Mouse (Mus musculus): ENCODE measurements at regions not wholly inside any gene's neighbourhood (a gene's known extent, or its start where the extent isn't known, plus 50 kb on each side); places are given as distances from the start of the nearest gene placed in this dataset.

- ATAC-seq = no peak
- WGBS = 80% methylated on average over 2 of the region's 2 CpGs
- H3K9ac ChIP-seq (ENCODE audit: low read depth, low read length) = no peak overlapping the region
Observed at GRCm38 (mm10) chr14:120675752-120676151, 197.5 kb downstream of the Rap2a start.

GRCm38 (mm10) chr14:120678533-120678932 is 200.3 kb downstream of the Rap2a start:
- Histone ChIP-seq H3K27ac (ENCODE audit: low read depth, low read length) (no peak overlapping the region), H3K9me3 (ENCODE audit: control insufficient read depth) (no peaks in the 10 kb centered on the region), H3K4me1 (replicated peaks; ENCODE audit: control insufficient read depth, insufficient read depth, low read length) (no peaks in the 10 kb centered on the region), H3K4me3 (ENCODE audit: low read depth, low read length) (no peak overlapping the region), H3K4me2 (replicated peaks; ENCODE audit: low read depth) (no peak overlapping the region), H3K36me3 (ENCODE audit: control insufficient read depth, insufficient read depth) (no peaks in the 10 kb centered on the region), H3K9ac (ENCODE audit: low read depth, low read length) (no peak overlapping the region), H3K27me3 (replicated peaks; ENCODE audit: control insufficient read depth, insufficient read depth, low read length) (no peaks in the 10 kb centered on the region)
- no peak for TF ChIP-seq CTCF (IDR thresholded peaks at IDR 0.05; ENCODE audit: low read depth)
- WGBS = 86% methylated on average over 9 of the region's 9 CpGs
- no peak for ATAC-seq

More at GRCm38 (mm10) chr14:120675752-120676151, 197.5 kb downstream of the Rap2a start:
- Histone ChIP-seq H3K4me3 (ENCODE audit: low read depth, low read length) (no peak overlapping the region), H3K36me3 (ENCODE audit: control insufficient read depth, insufficient read depth) (no peaks in the 10 kb centered on the region), H3K27ac (ENCODE audit: low read depth, low read length) (no peak overlapping the region), H3K4me1 (replicated peaks; ENCODE audit: control insufficient read depth, insufficient read depth, low read length) (no peaks in the 10 kb centered on the region), H3K9me3 (ENCODE audit: control insufficient read depth) (no peaks in the 10 kb centered on the region), H3K4me2 (replicated peaks; ENCODE audit: low read depth) (no peak overlapping the region), H3K27me3 (replicated peaks; ENCODE audit: control insufficient read depth, insufficient read depth, low read length) (no peaks in the 10 kb centered on the region)
- TF ChIP-seq CTCF (IDR thresholded peaks at IDR 0.05; ENCODE audit: low read depth) = no peak

GRCm38 (mm10) chr14:120679072-120679471 is 200.8 kb downstream of the Rap2a start:
- H3K27me3 ChIP-seq (replicated peaks; ENCODE audit: control insufficient read depth, insufficient read depth, low read length) = no peaks in the 10 kb centered on the region
- H3K4me2 ChIP-seq (replicated peaks; ENCODE audit: low read depth) = no peak overlapping the region
- H3K36me3 ChIP-seq (ENCODE audit: control insufficient read depth, insufficient read depth) = no peaks in the 10 kb centered on the region
- no peak overlapping the region for H3K9ac ChIP-seq (ENCODE audit: low read depth, low read length)
- H3K27ac ChIP-seq (ENCODE audit: low read depth, low read length) = no peak overlapping the region
- H3K4me3 ChIP-seq (ENCODE audit: low read depth, low read length) = no peak overlapping the region
- TF ChIP-seq CTCF (IDR thresholded peaks at IDR 0.05; ENCODE audit: low read depth) = peak; percentile 10; the same call in 1 of the 2 replicates
- no peak for ATAC-seq
- no peaks in the 10 kb centered on the region for H3K4me1 ChIP-seq (replicated peaks; ENCODE audit: control insufficient read depth, insufficient read depth, low read length)
- H3K9me3 ChIP-seq (ENCODE audit: control insufficient read depth) = no peaks in the 10 kb centered on the region
- WGBS = 79% methylated on average over 2 of the region's 2 CpGs

- no peak overlapping the region for H3K27ac ChIP-seq (ENCODE audit: low read depth, low read length)
Observed at GRCm38 (mm10) chr14:120680272-120680671, 202.0 kb downstream of the Rap2a start.

GRCm38 (mm10) chr14:120685263-120685662 is 207.0 kb downstream of the Rap2a start:
- 74% methylated on average over 4 of the region's 4 CpGs for WGBS
- TF ChIP-seq CTCF (IDR thresholded peaks at IDR 0.05; ENCODE audit: low read depth) = no peak
- ATAC-seq = no peak

More at GRCm38 (mm10) chr14:120680272-120680671, 202.0 kb downstream of the Rap2a start:
- WGBS = 82% methylated on average over 2 of the region's 2 CpGs
- no peak for TF ChIP-seq CTCF (IDR thresholded peaks at IDR 0.05; ENCODE audit: low read depth)
- Histone ChIP-seq H3K36me3 (ENCODE audit: control insufficient read depth, insufficient read depth) (no peaks in the 10 kb centered on the region), H3K4me3 (ENCODE audit: low read depth, low read length) (no peak overlapping the region), H3K4me2 (replicated peaks; ENCODE audit: low read depth) (no peak overlapping the region), H3K27me3 (replicated peaks; ENCODE audit: control insufficient read depth, insufficient read depth, low read length) (no peaks in the 10 kb centered on the region), H3K9me3 (ENCODE audit: control insufficient read depth) (no peaks in the 10 kb centered on the region), H3K9ac (ENCODE audit: low read depth, low read length) (no peak overlapping the region), H3K4me1 (replicated peaks; ENCODE audit: control insufficient read depth, insufficient read depth, low read length) (no peaks in the 10 kb centered on the region)
- no peak for ATAC-seq

GRCm38 (mm10) chr14:120685877-120686276 is 207.6 kb downstream of the Rap2a start:
- Histone ChIP-seq H3K9ac (ENCODE audit: low read depth, low read length) (no peak overlapping the region), H3K27ac (ENCODE audit: low read depth, low read length) (no peak overlapping the region), H3K4me1 (replicated peaks; ENCODE audit: control insufficient read depth, insufficient read depth, low read length) (no peaks in the 10 kb centered on the region), H3K4me3 (ENCODE audit: low read depth, low read length) (no peak overlapping the region), H3K4me2 (replicated peaks; ENCODE audit: low read depth) (no peak overlapping the region), H3K27me3 (replicated peaks; ENCODE audit: control insufficient read depth, insufficient read depth, low read length) (no peaks in the 10 kb centered on the region), H3K9me3 (ENCODE audit: control insufficient read depth) (no peaks in the 10 kb centered on the region), H3K36me3 (ENCODE audit: control insufficient read depth, insufficient read depth) (no peaks in the 10 kb centered on the region)
- no peak for ATAC-seq
- TF ChIP-seq CTCF (IDR thresholded peaks at IDR 0.05; ENCODE audit: low read depth) = no peak
- 84% methylated on average over 7 of the region's 7 CpGs for WGBS

More at GRCm38 (mm10) chr14:120685263-120685662, 207.0 kb downstream of the Rap2a start:
- Histone ChIP-seq H3K27me3 (replicated peaks; ENCODE audit: control insufficient read depth, insufficient read depth, low read length) (no peaks in the 10 kb centered on the region), H3K4me1 (replicated peaks; ENCODE audit: control insufficient read depth, insufficient read depth, low read length) (no peaks in the 10 kb centered on the region), H3K36me3 (ENCODE audit: control insufficient read depth, insufficient read depth) (no peaks in the 10 kb centered on the region), H3K4me2 (replicated peaks; ENCODE audit: low read depth) (no peak overlapping the region), H3K9me3 (ENCODE audit: control insufficient read depth) (no peaks in the 10 kb centered on the region), H3K27ac (ENCODE audit: low read depth, low read length) (no peak overlapping the region), H3K4me3 (ENCODE audit: low read depth, low read length) (no peak overlapping the region), H3K9ac (ENCODE audit: low read depth, low read length) (no peak overlapping the region)

- H3K4me2 ChIP-seq (replicated peaks; ENCODE audit: low read depth) = no peak overlapping the region
- no peak for ATAC-seq
- H3K9me3 ChIP-seq (ENCODE audit: control insufficient read depth) = no peaks in the 10 kb centered on the region
- TF ChIP-seq CTCF (IDR thresholded peaks at IDR 0.05; ENCODE audit: low read depth) = no peak
- H3K4me3 ChIP-seq (ENCODE audit: low read depth, low read length) = no peak overlapping the region
- H3K27me3 ChIP-seq (replicated peaks; ENCODE audit: control insufficient read depth, insufficient read depth, low read length) = no peaks in the 10 kb centered on the region
- H3K27ac ChIP-seq (ENCODE audit: low read depth, low read length) = no peak overlapping the region
- H3K36me3 ChIP-seq (ENCODE audit: control insufficient read depth, insufficient read depth) = no peaks in the 10 kb centered on the region
- H3K4me1 ChIP-seq (replicated peaks; ENCODE audit: control insufficient read depth, insufficient read depth, low read length) = no peaks in the 10 kb centered on the region
- no peak overlapping the region for H3K9ac ChIP-seq (ENCODE audit: low read depth, low read length)
- WGBS = 74% methylated on average over 4 of the region's 4 CpGs
Observed at GRCm38 (mm10) chr14:120686751-120687150, 208.5 kb downstream of the Rap2a start.
